Mouse (Mus musculus) heart, embryonic 15.5 days (tissue): ENCODE data around the gene Cracr2a. TPM values are rescaled to one million over a fixed set of nuclear protein-coding genes. Genes with fewer than 3 reads are reported as not detected.
"Not testable (repeated sequence)": the region's sequence is repeated elsewhere in the genome, so short reads cannot be mapped to it uniquely, and the experiment has no call there.

Source experiments
- ATAC-seq: fragments of 200-750 bp; cut with Nextera tagmentation; replicated peaks from 2 replicates; pipeline ENCODE4 v1.8.0; 2017; ENCODE audit warnings: low read depth, moderate TSS enrichment; ENCODE audit not compliant: insufficient number of reproducible peaks, insufficient read depth, low FRiP score
- H3K27ac ChIP-seq: fragments of 300-500 bp; sonication (generic); 2 replicates; pipeline ENCODE4 v1.5.1; 2015; ENCODE audit warnings: mild to moderate bottlenecking, inconsistent platforms
- H3K27me3 ChIP-seq: fragments of 300-500 bp; sonication (generic); 2 replicates; pipeline ENCODE4 v1.6.1; 2015; ENCODE audit warnings: inconsistent platforms
- H3K36me3 ChIP-seq: fragments of 300-500 bp; sonication (generic); 2 replicates; pipeline ENCODE4 v1.6.1; 2015; ENCODE audit warnings: mild to moderate bottlenecking, inconsistent platforms
- H3K4me1 ChIP-seq: fragments of 300-500 bp; sonication (generic); replicated peaks from 2 replicates; pipeline ENCODE4 v1.6.1; 2015; ENCODE audit warnings: inconsistent platforms
- H3K4me2 ChIP-seq: fragments of 300-500 bp; sonication (generic); 2 replicates; pipeline ENCODE4 v1.6.1; 2015; ENCODE audit warnings: inconsistent platforms, mild to moderate bottlenecking, moderate library complexity
- H3K4me3 ChIP-seq: fragments of 300-500 bp; sonication (generic); 2 replicates; pipeline ENCODE4 v1.5.1; 2015; ENCODE audit warnings: mild to moderate bottlenecking, inconsistent platforms
- H3K9ac ChIP-seq: fragments of 300-500 bp; sonication (generic); 2 replicates; pipeline ENCODE4 v1.6.1; 2015; ENCODE audit warnings: mild to moderate bottlenecking, inconsistent platforms
- H3K9me3 ChIP-seq: fragments of 300-500 bp; sonication (generic); replicated peaks from 2 replicates; pipeline ENCODE4 v1.6.1; 2016; ENCODE audit warnings: inconsistent platforms
- WGBS: fragments of 180-500 bp; shearing (Covaris S2); methylation state at CpG from one replicate; pipeline ENCODE4 v1.1.7; 2015; ENCODE audit warnings: mixed read lengths; 5-methylcytosine and 5-hydroxymethylcytosine counted together
- polyA plus RNA-seq: library from polyadenylated mRNA; unstranded; fragments of >200 nt; fragmentation: Nextera tagmentation; extraction: Ambion mirVana; gene quantifications from 2 replicates; pipeline ENCODE4 v1.2.1, GENCODE M21; 2015

The Cracr2a gene
- 1.1 and 1.3 TPM in 2 replicates for polyA plus RNA-seq

DNA sequence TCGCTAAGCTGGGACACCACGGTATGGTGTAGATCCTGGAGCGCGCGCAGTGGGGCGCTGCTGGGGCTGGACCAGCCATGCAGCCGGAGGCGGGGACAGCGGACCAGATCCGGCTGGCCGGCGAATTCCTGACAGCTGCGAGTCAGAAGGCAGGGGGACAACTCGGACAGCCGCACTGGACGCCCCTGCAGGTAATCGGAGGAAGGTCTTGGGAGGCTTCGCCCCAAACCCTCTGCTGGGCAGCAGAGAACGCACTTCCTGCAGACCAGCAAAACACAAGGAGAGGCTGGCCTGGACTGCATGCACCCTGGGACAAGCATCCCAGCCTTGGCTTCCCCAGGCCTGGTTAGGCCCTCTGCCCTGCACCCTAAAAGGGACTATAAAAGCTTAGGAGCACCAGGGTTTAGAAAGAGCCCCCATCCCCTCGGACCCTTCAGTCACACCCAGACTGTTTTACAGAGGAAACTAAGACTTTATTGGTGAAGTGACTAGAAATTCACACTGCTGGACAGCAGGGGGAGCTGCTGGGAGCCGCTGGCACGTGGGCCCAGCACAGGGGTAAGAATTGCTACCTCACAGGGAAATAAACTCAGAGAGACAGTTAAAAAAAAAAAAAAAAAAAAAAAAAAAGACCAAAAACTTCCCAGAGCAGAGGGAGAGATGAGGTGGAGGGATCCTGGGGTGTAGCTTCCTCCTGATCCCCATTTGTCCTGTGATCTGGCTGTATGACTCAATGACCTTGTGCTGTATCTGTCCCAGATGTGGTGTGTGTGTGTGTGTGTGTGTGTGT is at the start of gene Cracr2a:
TSS of gene Cracr2a (plus strand) at position 108 of the 790 bp plus-strand sequence.
- WGBS, result 0% methylated on average over 22 of the region's 22 CpGs
- no peaks in the 10 kb centered on the region for H3K9me3 ChIP-seq
- peaks cover 25% of the 10 kb centered on the region for H3K4me1 ChIP-seq
- 0 out of 2 replicates have a peak, but pooled peaks cover 10% of the 10 kb centered on the region for H3K27me3 ChIP-seq
- peak within 1 kb of the TSS; percentile 46 for H3K9ac ChIP-seq
- peak within 1 kb of the TSS; percentile 68 for H3K27ac ChIP-seq
- H3K36me3 ChIP-seq, result no peaks in the 10 kb centered on the region
- H3K4me3 ChIP-seq, result peak within 1 kb of the TSS; percentile 57
- ATAC-seq, result peak; percentile 87
- H3K4me2 ChIP-seq, result peak within 1 kb of the TSS; percentile 87

DNA sequence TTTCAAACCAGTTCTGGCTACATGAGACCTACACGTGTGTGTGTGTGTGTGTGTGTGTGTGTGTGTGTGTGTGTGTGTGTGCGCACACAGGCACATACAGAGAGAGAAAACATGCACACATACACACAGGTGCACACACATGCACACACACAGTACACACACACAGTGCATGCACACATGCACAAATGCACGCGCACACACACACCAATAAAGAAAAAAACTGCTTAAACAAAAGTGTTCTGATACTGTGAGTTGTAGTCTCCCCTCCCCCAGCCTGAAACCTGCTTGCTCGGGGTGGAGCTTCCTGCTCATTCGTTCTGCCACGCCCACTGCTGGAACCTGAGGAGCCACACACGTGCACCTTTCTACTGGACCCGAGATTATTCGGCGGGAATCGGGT is 47.4 kb upstream of the Cracr2a start:
- not testable (repeated sequence) for H3K4me1 ChIP-seq, ATAC-seq, H3K4me3 ChIP-seq, H3K4me2 ChIP-seq, H3K36me3 ChIP-seq, H3K27me3 ChIP-seq, H3K9me3 ChIP-seq, H3K27ac ChIP-seq, H3K9ac ChIP-seq
- 88% methylated on average over 8 of the region's 12 CpGs for WGBS

- Histone ChIP-seq H3K9me3 (no peaks in the 10 kb centered on the region), H3K9ac (no peak overlapping the region), H3K27ac (no peak overlapping the region), H3K27me3 (0 out of 2 replicates have a peak, but pooled peaks cover 4% of the 10 kb centered on the region), H3K4me3 (no peak overlapping the region), H3K4me2 (no peak overlapping the region), H3K36me3 (no peaks in the 10 kb centered on the region), H3K4me1 (0 out of 2 replicates have a peak, but pooled peaks cover 3% of the 10 kb centered on the region)
- no peak for ATAC-seq
- 59% methylated on average over 8 of the region's 8 CpGs for WGBS
These were observed 40.0 kb upstream of the Cracr2a start for GRCm38 (mm10) chr6:127521176-127521575.

- 19% methylated on average over 9 of the region's 9 CpGs for WGBS
- Histone ChIP-seq H3K4me1 (0 out of 2 replicates have a peak, but pooled peaks cover 3% of the 10 kb centered on the region), H3K4me2 (no peak overlapping the region; the same call in 1 of the 2 replicates), H3K36me3 (no peaks in the 10 kb centered on the region), H3K4me3 (no peak overlapping the region), H3K27ac (no peak overlapping the region), H3K9me3 (no peaks in the 10 kb centered on the region), H3K27me3 (0 out of 2 replicates have a peak, but pooled peaks cover 4% of the 10 kb centered on the region), H3K9ac (no peak overlapping the region)
- no peak for ATAC-seq
These were observed 38.8 kb upstream of the Cracr2a start for GRCm38 (mm10) chr6:127522326-127522725.

- Histone ChIP-seq H3K27ac (no peak overlapping the region), H3K36me3 (no peaks in the 10 kb centered on the region), H3K4me1 (peaks cover 12% of the 10 kb centered on the region), H3K9me3 (no peaks in the 10 kb centered on the region), H3K4me3 (no peak overlapping the region), H3K27me3 (0 out of 2 replicates have a peak, but pooled peaks cover 4% of the 10 kb centered on the region), H3K9ac (no peak overlapping the region), H3K4me2 (no peak overlapping the region)
- 24% methylated on average over 8 of the region's 8 CpGs for WGBS
- ATAC-seq, result no peak
These were observed 36.7 kb upstream of the Cracr2a start for GRCm38 (mm10) chr6:127524442-127524841.

GRCm38 (mm10) chr6:127528625-127529024 is 32.5 kb upstream of the Cracr2a start:
- no peak overlapping the region for H3K9ac ChIP-seq
- no peak overlapping the region for H3K4me3 ChIP-seq
- no peaks in the 10 kb centered on the region for H3K27me3 ChIP-seq
- WGBS, result 73% methylated on average over 7 of the region's 7 CpGs
- peaks cover 27% of the 10 kb centered on the region for H3K4me1 ChIP-seq
- peak overlapping the region; percentile 66 for H3K27ac ChIP-seq
- no peaks in the 10 kb centered on the region for H3K36me3 ChIP-seq
- no peak for ATAC-seq
- no peaks in the 10 kb centered on the region for H3K9me3 ChIP-seq
- no peak overlapping the region for H3K4me2 ChIP-seq

DNA sequence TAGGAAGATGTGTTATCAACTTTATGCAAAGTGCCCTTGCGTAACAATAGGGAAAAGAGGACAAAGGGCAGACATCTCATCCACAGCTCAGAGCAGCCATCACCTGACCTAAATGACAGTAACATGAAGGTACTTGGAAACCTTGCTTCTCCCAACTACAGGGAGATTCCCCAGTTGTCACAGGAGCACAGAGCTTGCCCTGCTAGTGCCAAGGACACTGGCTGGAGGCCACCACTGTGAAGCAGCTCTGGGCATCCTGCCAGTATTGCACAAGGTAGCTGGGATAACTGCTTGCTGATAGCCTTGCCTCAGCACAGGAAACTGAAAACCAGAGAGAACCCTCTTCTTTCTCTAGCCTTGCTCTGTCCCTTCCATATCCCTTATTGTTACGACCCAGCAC is 31.7 kb upstream of the Cracr2a start:
- Histone ChIP-seq H3K4me3 (no peak overlapping the region), H3K9ac (no peak overlapping the region), H3K4me2 (peak overlapping the region; percentile 17), H3K4me1 (peaks cover 27% of the 10 kb centered on the region), H3K27me3 (no peaks in the 10 kb centered on the region), H3K9me3 (no peaks in the 10 kb centered on the region), H3K36me3 (no peaks in the 10 kb centered on the region), H3K27ac (peak overlapping the region; percentile 66)
- peak; percentile 84 for ATAC-seq
- 17% methylated on average over 2 of the region's 2 CpGs for WGBS

GRCm38 (mm10) chr6:127530206-127530605 is 30.9 kb upstream of the Cracr2a start:
- peaks cover 27% of the 10 kb centered on the region for H3K4me1 ChIP-seq
- H3K4me3 ChIP-seq, result no peak overlapping the region
- H3K36me3 ChIP-seq, result no peaks in the 10 kb centered on the region
- H3K4me2 ChIP-seq, result no peak overlapping the region
- no peak overlapping the region for H3K9ac ChIP-seq
- no peaks in the 10 kb centered on the region for H3K27me3 ChIP-seq
- peak overlapping the region; percentile 66 for H3K27ac ChIP-seq
- WGBS, result 37% methylated on average over 3 of the region's 3 CpGs
- ATAC-seq, result no peak
- no peaks in the 10 kb centered on the region for H3K9me3 ChIP-seq

GRCm38 (mm10) chr6:127531412-127532205 is 29.5 kb upstream of the Cracr2a start:
- Histone ChIP-seq H3K9me3 (no peaks in the 10 kb centered on the region), H3K4me3 (no peak overlapping the region), H3K27me3 (no peaks in the 10 kb centered on the region), H3K4me2 (no peak overlapping the region), H3K27ac (peak overlapping the region; percentile 40; the same call in 1 of the 2 replicates), H3K4me1 (peaks cover 27% of the 10 kb centered on the region), H3K36me3 (no peaks in the 10 kb centered on the region), H3K9ac (no peak overlapping the region)
- ATAC-seq, result no peak
- WGBS, result 31% methylated on average over 3 of the region's 3 CpGs

- Histone ChIP-seq H3K27ac (no peak overlapping the region), H3K9me3 (no peaks in the 10 kb centered on the region), H3K9ac (no peak overlapping the region), H3K4me3 (no peak overlapping the region), H3K4me1 (peaks cover 27% of the 10 kb centered on the region), H3K36me3 (no peaks in the 10 kb centered on the region), H3K27me3 (no peaks in the 10 kb centered on the region), H3K4me2 (no peak overlapping the region)
- ATAC-seq, result no peak
- WGBS, result 87% methylated on average over 5 of the region's 5 CpGs
These were observed 28.8 kb upstream of the Cracr2a start for GRCm38 (mm10) chr6:127532304-127532703.

DNA sequence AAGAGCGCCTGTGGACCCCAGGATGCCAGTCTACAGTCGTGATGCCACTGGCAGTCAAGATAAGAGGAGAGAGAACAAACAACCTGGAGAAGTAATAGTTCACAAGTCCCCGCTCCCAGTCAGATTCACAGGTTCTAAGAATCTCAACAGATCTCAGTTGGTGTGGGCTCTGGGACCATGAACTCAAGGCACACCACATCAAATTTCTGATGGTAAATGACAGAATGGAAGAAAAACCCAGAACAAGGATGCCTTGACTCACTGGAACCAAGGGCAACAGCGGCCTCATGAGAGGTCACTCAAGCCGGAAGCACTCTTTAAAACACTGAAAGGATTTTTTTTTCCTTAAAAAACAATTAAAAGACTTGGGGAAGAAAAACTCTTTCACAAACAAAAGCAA is 27.4 kb upstream of the Cracr2a start:
- Histone ChIP-seq H3K4me1 (peaks cover 28% of the 10 kb centered on the region), H3K27ac (no peak overlapping the region), H3K36me3 (no peaks in the 10 kb centered on the region), H3K27me3 (no peaks in the 10 kb centered on the region), H3K4me2 (no peak overlapping the region), H3K4me3 (no peak overlapping the region), H3K9ac (no peak overlapping the region), H3K9me3 (no peaks in the 10 kb centered on the region)
- ATAC-seq, result no peak
- WGBS, result 65% methylated on average over 5 of the region's 5 CpGs
